Mouse (Mus musculus) ES-E14 (cell line): ENCODE data around the gene Adgrf3. TPM values are rescaled to one million over a fixed set of nuclear protein-coding genes. Genes with fewer than 3 reads are reported as not detected.
A peak's percentile ranks its signal among the peaks of the same experiment; 100 is the strongest.

Experiments used
- DNase-seq: peaks from one replicate; pipeline ENCODE4 v3.0.0-alpha.2; 2013; ENCODE audit warnings: low read depth, low spot score
- H3K27ac ChIP-seq: 2 replicates; pipeline ENCODE4 v1.5.1; 2012; ENCODE audit warnings: low read depth, mild to moderate bottlenecking, low read length, moderate library complexity, mixed read lengths; ENCODE audit not compliant: poor library complexity, insufficient read depth, severe bottlenecking
- H3K36me3 ChIP-seq: 2 replicates; pipeline ENCODE4 v1.6.1; 2012; ENCODE audit warnings: mild to moderate bottlenecking, low read length, moderate library complexity, mixed read lengths; ENCODE audit not compliant: control insufficient read depth, poor library complexity, insufficient read depth, severe bottlenecking
- H3K4me1 ChIP-seq, 2 experiments: fragments of 150-350 bp in 1 of 2; sonication (generic) in 1 of 2; 2 replicates each; pipeline ENCODE4 v1.6.1; 2012; ENCODE audit warnings: low read length in 2 of 2, mild to moderate bottlenecking in 1 of 2, mixed read lengths in 1 of 2; ENCODE audit not compliant: control insufficient read depth in 2 of 2, insufficient read depth in 2 of 2, poor library complexity in 1 of 2
- H3K4me3 ChIP-seq, 2 experiments: fragments of 150-350 bp in 1 of 2; sonication (generic) in 1 of 2; 2 replicates each; pipeline ENCODE4 v1.5.1; 2012; ENCODE audit warnings: low read length in 2 of 2, low read depth in 1 of 2, mild to moderate bottlenecking in 1 of 2, mixed read lengths in 1 of 2; ENCODE audit not compliant: insufficient read depth in 1 of 2, poor library complexity in 1 of 2, severe bottlenecking in 1 of 2
- H3K9ac ChIP-seq: 2 replicates; pipeline ENCODE4 v1.6.1; 2012; ENCODE audit warnings: low read depth, mild to moderate bottlenecking, low read length, mixed read lengths; ENCODE audit not compliant: poor library complexity, insufficient read depth, severe bottlenecking
- H3K9me3 ChIP-seq: fragments of 150-350 bp; sonication (generic); 2 replicates; pipeline ENCODE4 v1.6.1; 2012; ENCODE audit warnings: low read depth, mild to moderate bottlenecking, low read length; ENCODE audit not compliant: control insufficient read depth, insufficient read depth
- CHD2 ChIP-seq: IDR thresholded peaks from 2 replicates; pipeline ENCODE4 v1.6.1; 2014; ENCODE audit warnings: mild to moderate bottlenecking, low read depth, low read length, inconsistent platforms
- HCFC1 ChIP-seq: IDR thresholded peaks from 2 replicates; pipeline ENCODE4 v1.6.1; 2012; ENCODE audit warnings: low read length, inconsistent platforms, borderline replicate concordance; ENCODE audit not compliant: insufficient read depth
- MAFK ChIP-seq: IDR thresholded peaks from 2 replicates; pipeline ENCODE4 v1.6.1; 2014; ENCODE audit warnings: mild to moderate bottlenecking, low read depth, low read length, inconsistent platforms; ENCODE audit not compliant: insufficient read depth
- ZC3H11A ChIP-seq: IDR thresholded peaks from 2 replicates; pipeline ENCODE4 v1.6.1; 2012; ENCODE audit warnings: low read depth, mild to moderate bottlenecking, inconsistent platforms, low read length, borderline replicate concordance
- ZNF384 ChIP-seq: IDR thresholded peaks from 2 replicates; pipeline ENCODE4 v1.6.1; 2012; ENCODE audit warnings: low read depth, low read length, inconsistent platforms
- in situ Hi-C, 2 experiments: fragments of 600-800 bp; cut with MboI; formaldehyde crosslinking; loops; one replicate each; pipeline ENCODE4 v1.15.1; 2025; ENCODE audit warnings: low sequenced_read_pairs in 2 of 2, inconsistent platforms in 1 of 2; ENCODE audit not compliant: unreplicated experiment in 2 of 2
- total RNA-seq: library from RNA; depleted of rRNA; stranded (reverse); fragments of 300-350 nt; gene quantifications from 2 replicates; pipeline ENCODE4 v1.2.3, GENCODE M21; 2012

Adgrf3 gene
- total RNA-seq, 1 experiment = 0.71 TPM

GRCm38 (mm10) chr5:30155821-30156629, 49.5 kb downstream of the Adgrf3 start:
- no peak overlapping the region for H3K27ac ChIP-seq
- no peaks in the 10 kb centered on the region for H3K9me3 ChIP-seq
- no peaks in the 10 kb centered on the region for H3K36me3 ChIP-seq
- no peak for DNase-seq
- in situ Hi-C loops = no loop called here
- H3K4me3 ChIP-seq = peak overlapping the region; percentile 70 to 94
- no peak for TF ChIP-seq HCFC1
- H3K9ac ChIP-seq = peak overlapping the region; percentile 86
- H3K4me1 ChIP-seq = peaks cover 0 to 2% of the 10 kb centered on the region in 2 experiments; a peak in 2 of 4 replicates

GRCm38 (mm10) chr5:30155395-30155792, 50.1 kb downstream of the Adgrf3 start:
- in situ Hi-C loops = no loop called here
- no peaks in the 10 kb centered on the region for H3K36me3 ChIP-seq
- no peaks in the 10 kb centered on the region for H3K9me3 ChIP-seq
- no peak for DNase-seq
- peak overlapping the region; percentile 70 to 94 for H3K4me3 ChIP-seq
- peaks cover 0 to 2% of the 10 kb centered on the region in 2 experiments; a peak in 2 of 4 replicates for H3K4me1 ChIP-seq
- H3K27ac ChIP-seq = no peak overlapping the region
- peak overlapping the region; percentile 86 for H3K9ac ChIP-seq
- 0 out of 2 replicates have a peak, but pooled peaks have one; percentile 51 for TF ChIP-seq CHD2
- no peak for TF ChIP-seq HCFC1

GRCm38 (mm10) chr5:30154474-30155394, 50.8 kb downstream of the Adgrf3 start, which contains the start of the genes Hadha and Hadhb:
Gene Hadha (minus strand): TSS chr5:30155162.
Gene Hadhb (plus strand): TSS chr5:30155248.
- H3K36me3 ChIP-seq = no peaks in the 10 kb centered on the region
- H3K4me1 ChIP-seq = peaks cover 0 to 2% of the 10 kb centered on the region in 2 experiments; a peak in 2 of 4 replicates
- TF ChIP-seq HCFC1 (peak; percentile 67; the same call in 1 of the 2 replicates), ZNF384 (no peak), CHD2 (no peak), MAFK (no peak), ZC3H11A (no peak)
- no peaks in the 10 kb centered on the region for H3K9me3 ChIP-seq
- H3K4me3 ChIP-seq = peak within 1 kb of the TSS; percentile 70 to 94
- peak; percentile 81 for DNase-seq
- peak within 1 kb of the TSS; percentile 86 for H3K9ac ChIP-seq
- in situ Hi-C loops = no loop called here
- peak within 1 kb of the TSS; percentile 80; the same call in 1 of the 2 replicates for H3K27ac ChIP-seq

GRCm38 (mm10) chr5:30154013-30154412, 51.5 kb downstream of the Adgrf3 start:
- Histone ChIP-seq H3K9me3 (no peaks in the 10 kb centered on the region), H3K27ac (no peak overlapping the region)
- peak; percentile 12 for DNase-seq

More at GRCm38 (mm10) chr5:30154013-30154412, 51.5 kb downstream of the Adgrf3 start:
- H3K9ac ChIP-seq = no peak overlapping the region; the same call in 1 of the 2 replicates
- TF ChIP-seq HCFC1 = no peak
- TF ChIP-seq CHD2 = no peak
- no peak for TF ChIP-seq ZNF384
- no peak for TF ChIP-seq ZC3H11A
- no peak for TF ChIP-seq MAFK
- H3K36me3 ChIP-seq = no peaks in the 10 kb centered on the region
- peaks cover 0 to 2% of the 10 kb centered on the region in 2 experiments; a peak in 2 of 4 replicates for H3K4me1 ChIP-seq
- in situ Hi-C loops = no loop called here
- peak overlapping the region; percentile 70 to 94 for H3K4me3 ChIP-seq
